Mouse (Mus musculus): ENCODE measurements around the gene Bsg. TPM values are rescaled to one million over a fixed set of nuclear protein-coding genes. Genes with fewer than 3 reads are reported as not detected.

Bsg gene
- total RNA-seq (2015) = 289 and 306 TPM in 2 replicates
- total RNA-seq (2017) = 194 and 196 TPM in 2 replicates

GRCm38 (mm10) chr10:79704065-79704969 lies at the start of gene Bsg:
Gene Bsg, plus strand, starts transcription at chr10:79704491.
- ATAC-seq (ENCODE audit: poor library complexity, severe bottlenecking) = peak; percentile 98

GRCm38 (mm10) chr10:79654946-79655395 lies 49.3 kb upstream of the Bsg start:
- ATAC-seq (ENCODE audit: poor library complexity, severe bottlenecking) = no peak

- ATAC-seq (ENCODE audit: poor library complexity, severe bottlenecking) = 0 out of 2 replicates have a peak, but pooled peaks have one; percentile 43
Observed at GRCm38 (mm10) chr10:79658829-79659228, 45.5 kb upstream of the Bsg start.

GRCm38 (mm10) chr10:79660298-79660697 lies 44.0 kb upstream of the Bsg start:
- no peak for ATAC-seq (ENCODE audit: poor library complexity, severe bottlenecking)

GRCm38 (mm10) chr10:79661861-79662260 lies 42.4 kb upstream of the Bsg start:
- ATAC-seq (ENCODE audit: poor library complexity, severe bottlenecking) = no peak

GRCm38 (mm10) chr10:79664131-79664665 lies 40.1 kb upstream of the Bsg start, which contains the start of gene Madcam1:
Gene Madcam1, plus strand, starts transcription at chr10:79664559.
- ATAC-seq (ENCODE audit: poor library complexity, severe bottlenecking) = peak; percentile 69

- ATAC-seq (ENCODE audit: poor library complexity, severe bottlenecking) = no peak
Observed at GRCm38 (mm10) chr10:79665051-79665450, 39.2 kb upstream of the Bsg start.

- no peak for ATAC-seq (ENCODE audit: poor library complexity, severe bottlenecking)
Observed at GRCm38 (mm10) chr10:79666493-79666892, 37.8 kb upstream of the Bsg start.

- no peak for ATAC-seq (ENCODE audit: poor library complexity, severe bottlenecking)
Observed at GRCm38 (mm10) chr10:79668076-79668475, 36.2 kb upstream of the Bsg start.

- peak; percentile 81 for ATAC-seq (ENCODE audit: poor library complexity, severe bottlenecking)
Observed at GRCm38 (mm10) chr10:79668771-79669575, 35.3 kb upstream of the Bsg start, which contains the start of gene Tpgs1. Gene Tpgs1, plus strand, starts transcription at chr10:79669369.

- peak; percentile 48 for ATAC-seq (ENCODE audit: poor library complexity, severe bottlenecking)
Observed at GRCm38 (mm10) chr10:79669576-79670057, 34.7 kb upstream of the Bsg start.

- peak; percentile 14; the same call in 1 of the 2 replicates for ATAC-seq (ENCODE audit: poor library complexity, severe bottlenecking)
Observed at GRCm38 (mm10) chr10:79670071-79670888, 34.0 kb upstream of the Bsg start.

GRCm38 (mm10) chr10:79671396-79672087 lies 32.7 kb upstream of the Bsg start:
- ATAC-seq (ENCODE audit: poor library complexity, severe bottlenecking) = no peak

- ATAC-seq (ENCODE audit: poor library complexity, severe bottlenecking) = no peak
Observed at GRCm38 (mm10) chr10:79672088-79672455, 32.2 kb upstream of the Bsg start.

- no peak for ATAC-seq (ENCODE audit: poor library complexity, severe bottlenecking)
Observed at GRCm38 (mm10) chr10:79673054-79673453, 31.2 kb upstream of the Bsg start.

- no peak for ATAC-seq (ENCODE audit: poor library complexity, severe bottlenecking)
Observed at GRCm38 (mm10) chr10:79675346-79676035, 28.8 kb upstream of the Bsg start.

GRCm38 (mm10) chr10:79680606-79681495 lies 23.4 kb upstream of the Bsg start:
- ATAC-seq (ENCODE audit: poor library complexity, severe bottlenecking) = no peak

Measured in megakaryocyte, adult 5-6 weeks (primary cell).